Mouse (Mus musculus): ENCODE measurements around the gene Twf1. TPM values are rescaled to one million over a fixed set of nuclear protein-coding genes. Genes with fewer than 3 reads are reported as not detected.

Gene Twf1
- polyA plus RNA-seq, 1 experiment from 2014 or later: 88.7 TPM

GRCm38 (mm10) chr15:94535521-94535920, 54.2 kb downstream of the Twf1 start:
- 73% methylated on average over 7 of the region's 7 CpGs for WGBS
- Histone ChIP-seq H3K27me3 (no peaks in the 10 kb centered on the region), H3K9ac (no peak overlapping the region), H3K36me3 (0 out of 2 replicates have a peak, but pooled peaks cover 4% of the 10 kb centered on the region), H3K4me2 (no peak overlapping the region), H3K9me3 (no peaks in the 10 kb centered on the region), H3K4me1 (no peaks in the 10 kb centered on the region), H3K4me3 (no peak overlapping the region), H3K27ac (no peak overlapping the region)
- no peak for ATAC-seq (ENCODE audit: borderline replicate concordance, extremely low read depth, low FRiP score, low TSS enrichment)

- H3K9ac ChIP-seq: no peak overlapping the region
- H3K4me1 ChIP-seq: no peaks in the 10 kb centered on the region
- H3K9me3 ChIP-seq: no peaks in the 10 kb centered on the region
- 0 out of 2 replicates have a peak, but pooled peaks cover 4% of the 10 kb centered on the region for H3K36me3 ChIP-seq
- H3K27me3 ChIP-seq: no peaks in the 10 kb centered on the region
- H3K4me3 ChIP-seq: no peak overlapping the region
- no peak overlapping the region for H3K4me2 ChIP-seq
- 84% methylated on average over 6 of the region's 6 CpGs for WGBS
- ATAC-seq (ENCODE audit: borderline replicate concordance, extremely low read depth, low FRiP score, low TSS enrichment): no peak
- H3K27ac ChIP-seq: no peak overlapping the region
Observed at GRCm38 (mm10) chr15:94532956-94533355, 56.7 kb downstream of the Twf1 start.

DNA sequence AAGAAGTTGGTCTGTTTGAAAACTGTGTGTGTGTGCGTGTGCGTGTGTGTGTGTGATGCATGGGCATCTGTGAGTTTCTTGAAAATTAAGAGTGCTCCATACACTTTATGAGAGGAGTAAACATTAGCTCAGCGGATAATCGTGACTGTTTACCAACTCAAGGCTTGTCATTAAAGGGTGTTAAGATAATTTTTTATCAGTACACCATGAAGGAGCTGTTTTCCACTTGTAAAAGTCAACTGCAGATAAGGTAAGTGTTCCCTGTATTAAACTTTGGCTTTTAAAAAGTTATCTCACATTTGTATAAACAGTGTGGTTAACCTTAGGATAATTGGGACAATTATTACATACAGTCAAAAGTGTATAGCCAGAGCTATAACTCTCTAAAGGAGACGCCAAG, 57.4 kb downstream of the Twf1 start:
- WGBS: 56% methylated on average over 5 of the region's 5 CpGs
- Histone ChIP-seq H3K27ac (no peak overlapping the region), H3K27me3 (no peaks in the 10 kb centered on the region)

GRCm38 (mm10) chr15:94530519-94530918, 59.2 kb downstream of the Twf1 start:
- Histone ChIP-seq H3K4me3 (no peak overlapping the region), H3K27me3 (no peaks in the 10 kb centered on the region), H3K36me3 (0 out of 2 replicates have a peak, but pooled peaks cover 4% of the 10 kb centered on the region), H3K9ac (no peak overlapping the region), H3K27ac (no peak overlapping the region), H3K4me1 (no peaks in the 10 kb centered on the region), H3K9me3 (no peaks in the 10 kb centered on the region), H3K4me2 (no peak overlapping the region)
- no peak for ATAC-seq (ENCODE audit: borderline replicate concordance, extremely low read depth, low FRiP score, low TSS enrichment)
- 61% methylated on average over 3 of the region's 3 CpGs for WGBS

More for the DNA sequence above, 57.4 kb downstream of the Twf1 start:
- H3K4me3 ChIP-seq: no peak overlapping the region
- no peaks in the 10 kb centered on the region for H3K9me3 ChIP-seq
- H3K36me3 ChIP-seq: 0 out of 2 replicates have a peak, but pooled peaks cover 4% of the 10 kb centered on the region
- H3K4me2 ChIP-seq: no peak overlapping the region
- no peak overlapping the region for H3K9ac ChIP-seq
- H3K4me1 ChIP-seq: no peaks in the 10 kb centered on the region
- ATAC-seq (ENCODE audit: borderline replicate concordance, extremely low read depth, low FRiP score, low TSS enrichment): no peak

Other genes starting within 250 kb of the Twf1 start
- gene Adamts20, start 124.5 kb downstream of the Twf1 start, polyA plus RNA-seq (2015; fragmentation: Nextera tagmentation; extraction: Ambion mirVana): 2.0 and 2.2 TPM in 2 replicates
- gene Pus7l, start 46.3 kb downstream of the Twf1 start, polyA plus RNA-seq (2015; fragmentation: Nextera tagmentation; extraction: Ambion mirVana): 7.9 and 8.7 TPM in 2 replicates
- gene Irak4, start 46.2 kb downstream of the Twf1 start, polyA plus RNA-seq (2015; fragmentation: Nextera tagmentation; extraction: Ambion mirVana): 8.3 and 9.9 TPM in 2 replicates
- 3.7 and 3.8 TPM in 2 replicates for gene Tmem117, start 39.3 kb upstream of the Twf1 start, polyA plus RNA-seq (2015; fragmentation: Nextera tagmentation; extraction: Ambion mirVana)